Mouse (Mus musculus) layer of hippocampus, postnatal 10 days (tissue): Measurements from ENCODE around the gene Cwc22. TPM values are rescaled to one million over a fixed set of nuclear protein-coding genes. Genes with fewer than 3 reads are reported as not detected.

ENCODE experiments used
- DNase-seq, 2 experiments: peaks; one replicate each; pipeline ENCODE4 v3.0.0; 2021; ENCODE audit warnings: low spot score in 2 of 2
- total RNA-seq, 2 experiments: library from RNA; stranded (reverse); gene quantifications; 2 replicates each; pipeline ENCODE4 v1.2.3; 2021

Gene Cwc22
- total RNA-seq, 2 experiments from 2014 or later: 24.9 to 25.2 TPM

DNA sequence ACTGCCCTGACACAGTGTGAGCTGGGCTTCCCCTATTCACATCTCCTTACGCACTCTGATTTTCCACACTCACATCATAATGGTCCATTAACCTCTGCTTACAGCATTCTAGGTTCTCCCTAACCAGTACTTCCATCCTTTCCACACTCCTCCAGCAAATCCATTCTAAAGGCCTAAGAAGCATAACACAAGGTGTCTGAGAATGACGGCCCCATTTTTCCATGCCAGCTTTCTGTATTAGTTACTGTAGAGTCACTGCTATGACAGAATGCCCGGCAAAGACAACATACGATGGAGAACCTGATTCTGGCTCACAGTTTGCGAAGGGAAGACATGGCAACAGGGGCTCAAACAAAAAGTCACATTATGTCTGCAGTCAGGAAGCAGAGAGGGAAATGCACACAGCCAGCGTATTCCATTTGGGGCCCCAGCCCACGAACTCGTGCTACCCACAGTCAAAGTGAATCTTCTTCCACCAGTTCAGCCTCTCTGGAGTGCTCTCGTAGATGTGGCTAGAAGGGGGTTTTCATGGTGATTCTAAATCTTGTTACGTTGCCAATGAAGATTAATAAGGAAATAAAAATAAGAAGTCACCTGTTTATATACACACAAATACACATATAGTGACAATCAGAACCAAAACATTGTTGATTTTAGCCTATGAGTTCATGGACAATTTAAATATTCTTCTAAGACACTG, 68.9 kb downstream of the Cwc22 start:
- peak in 1 of 2 experiments; percentile 7 for DNase-seq

DNA sequence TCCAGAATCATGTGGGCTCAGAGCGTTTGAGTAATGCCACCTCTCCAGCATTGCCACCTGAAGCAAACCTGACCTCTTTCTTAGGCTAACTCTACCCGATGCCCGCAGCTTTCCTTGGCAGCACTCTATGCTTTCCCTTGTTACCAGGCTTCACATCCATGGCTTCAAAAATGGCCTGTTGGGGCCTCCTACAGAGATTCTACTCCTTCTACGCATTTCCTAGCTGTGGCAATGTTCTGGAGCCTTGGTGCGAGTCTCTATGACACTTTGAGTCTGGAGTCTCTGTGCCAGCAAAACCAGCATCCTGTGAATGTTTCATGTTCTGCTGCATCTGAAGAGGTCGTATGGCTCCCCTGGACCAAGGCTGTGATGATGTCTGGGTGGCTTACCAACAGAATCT, 69.8 kb downstream of the Cwc22 start:
- peak in 1 of 2 experiments; percentile 7 for DNase-seq

DNA sequence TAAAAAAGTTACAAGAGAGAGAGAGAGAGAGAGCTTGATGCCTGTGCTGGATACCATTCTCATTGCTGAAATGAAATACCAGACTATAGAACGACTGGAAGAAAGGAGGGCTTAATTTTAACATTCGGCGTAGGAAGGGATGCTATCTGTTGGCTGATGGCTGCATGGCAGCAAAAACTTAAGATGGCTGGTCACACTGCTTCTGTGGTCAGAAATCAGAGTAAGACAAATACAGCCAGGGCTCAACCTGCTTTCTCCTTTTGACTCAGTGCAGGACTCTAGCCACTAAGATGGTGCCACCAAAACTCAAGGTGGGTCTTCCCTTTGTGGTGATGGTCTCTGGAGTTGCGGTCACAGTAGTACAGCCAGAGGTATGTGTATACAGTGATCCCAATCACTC, 70.7 kb downstream of the Cwc22 start:
- DNase-seq: peak in 1 of 2 experiments; percentile 4

DNA sequence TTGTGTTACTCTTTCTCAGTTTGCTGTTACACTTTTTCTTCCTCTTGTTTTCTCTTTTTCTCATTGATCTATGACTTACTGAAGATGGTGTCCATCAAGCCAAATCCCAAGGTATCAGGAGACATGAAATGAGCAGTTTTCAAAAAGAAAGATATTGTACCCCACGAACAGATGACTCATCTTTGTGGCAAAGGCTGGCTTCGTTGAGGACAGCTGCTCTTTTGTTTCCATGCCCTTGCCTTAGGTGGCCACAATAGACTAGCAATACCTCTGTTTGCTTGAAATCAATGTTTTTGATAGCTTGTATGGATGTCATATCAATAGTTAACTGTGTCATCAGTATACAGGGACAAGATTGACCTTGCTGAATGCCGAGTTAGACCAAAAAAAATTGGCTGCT, 71.5 kb downstream of the Cwc22 start:
- DNase-seq: peak in 1 of 2 experiments; percentile 2

DNA sequence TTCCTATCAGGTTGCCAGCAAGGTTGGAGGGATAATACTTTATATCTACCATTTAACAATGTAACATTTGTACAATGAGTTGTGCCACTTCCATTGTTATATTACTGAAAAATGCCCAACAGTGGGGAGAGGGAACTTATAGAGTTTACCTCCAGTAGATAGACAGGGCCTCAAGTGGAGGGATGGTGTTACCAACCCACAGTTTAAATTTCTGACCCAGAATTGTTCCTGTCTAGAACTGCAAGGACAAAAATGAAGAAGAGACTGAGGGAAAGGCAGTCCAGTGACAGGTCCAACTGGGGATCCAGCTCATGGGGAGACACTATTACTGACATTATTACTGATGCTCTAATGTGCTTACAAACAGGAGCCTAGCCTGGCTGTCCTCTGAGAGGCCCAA, 72.4 kb downstream of the Cwc22 start:
- no peak for DNase-seq

DNA sequence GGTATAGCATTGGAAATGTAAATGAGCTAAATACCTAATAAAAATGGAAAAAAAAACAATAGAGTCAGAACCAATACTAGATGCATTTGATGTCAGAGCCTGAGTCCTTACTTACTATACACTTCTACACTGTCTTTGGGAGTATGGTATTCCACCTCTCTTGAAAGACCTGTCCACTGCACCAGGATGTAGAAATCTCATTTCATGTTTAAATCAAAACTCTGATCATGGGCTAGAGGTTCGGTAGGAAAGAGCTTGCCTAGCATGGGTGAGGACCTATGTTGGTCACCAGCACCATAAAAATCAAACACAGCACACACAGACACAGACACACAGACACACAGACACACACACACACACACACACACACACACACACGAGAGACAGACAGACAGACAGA, 73.5 kb downstream of the Cwc22 start:
- DNase-seq: no peak

DNA sequence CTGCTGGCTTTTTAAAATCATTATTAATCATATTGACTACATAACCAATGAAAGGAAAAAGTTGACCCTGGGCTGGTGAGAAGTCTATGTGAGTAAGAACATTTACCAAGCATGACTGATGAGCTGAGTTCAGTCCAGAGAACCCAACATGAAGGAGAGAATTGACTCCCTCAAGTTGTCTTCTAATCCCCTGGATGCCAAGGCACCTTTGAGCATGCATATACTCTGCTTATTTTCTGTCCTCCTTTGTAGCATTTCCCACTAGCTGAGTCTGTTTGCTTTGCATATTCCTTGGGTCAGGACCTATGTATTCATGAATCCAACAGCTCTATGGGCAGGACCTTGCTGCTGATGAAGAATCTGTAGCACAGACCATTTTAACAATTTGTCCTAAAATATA, 75.0 kb downstream of the Cwc22 start:
- DNase-seq: no peak

DNA sequence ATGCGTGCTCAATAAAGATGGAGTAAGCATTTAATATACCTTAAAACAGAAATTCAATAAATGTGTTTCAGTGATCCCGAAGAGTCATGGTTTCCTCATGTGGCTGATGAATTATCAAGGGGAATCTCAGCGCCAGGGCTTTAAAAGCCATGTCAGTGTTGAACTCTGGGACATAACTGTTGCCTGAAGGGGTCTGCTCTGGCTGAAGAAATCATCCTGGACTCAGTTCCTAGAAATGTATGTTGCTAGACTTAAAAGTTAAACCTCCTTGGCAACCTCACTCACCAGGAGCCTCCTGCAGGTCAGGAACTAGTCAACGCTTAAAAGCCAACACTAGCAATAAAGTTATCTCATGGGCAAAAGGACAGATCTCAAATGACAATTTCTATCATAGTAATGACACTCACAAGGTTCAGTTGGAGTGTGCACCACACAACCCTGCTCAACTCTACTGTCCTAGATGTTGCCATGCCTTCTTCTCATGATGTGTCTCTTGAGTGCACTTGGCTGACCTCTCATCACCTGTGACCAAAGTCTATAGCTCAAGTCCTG, 76.4 kb downstream of the Cwc22 start:
- no peak for DNase-seq

DNA sequence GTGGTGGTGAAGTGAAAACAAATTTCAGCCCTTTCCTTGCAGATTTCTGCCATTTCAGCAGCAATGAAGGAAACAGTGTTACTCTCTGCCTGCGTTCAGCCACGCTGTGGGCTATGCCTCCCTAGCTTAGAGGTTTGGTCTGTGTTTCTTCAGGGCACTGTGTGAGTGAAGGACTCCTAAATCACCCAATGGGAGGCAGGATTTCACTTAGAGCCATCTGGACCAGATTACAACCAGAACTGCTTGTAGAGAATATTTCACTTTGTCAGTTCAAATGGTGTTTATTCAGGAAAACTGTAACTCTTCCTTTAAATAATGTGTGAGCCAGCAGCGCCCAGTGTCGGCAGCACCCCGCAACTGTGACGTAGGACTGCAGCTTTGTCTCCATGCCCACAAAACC, 82.2 kb downstream of the Cwc22 start:
- DNase-seq: no peak

DNA sequence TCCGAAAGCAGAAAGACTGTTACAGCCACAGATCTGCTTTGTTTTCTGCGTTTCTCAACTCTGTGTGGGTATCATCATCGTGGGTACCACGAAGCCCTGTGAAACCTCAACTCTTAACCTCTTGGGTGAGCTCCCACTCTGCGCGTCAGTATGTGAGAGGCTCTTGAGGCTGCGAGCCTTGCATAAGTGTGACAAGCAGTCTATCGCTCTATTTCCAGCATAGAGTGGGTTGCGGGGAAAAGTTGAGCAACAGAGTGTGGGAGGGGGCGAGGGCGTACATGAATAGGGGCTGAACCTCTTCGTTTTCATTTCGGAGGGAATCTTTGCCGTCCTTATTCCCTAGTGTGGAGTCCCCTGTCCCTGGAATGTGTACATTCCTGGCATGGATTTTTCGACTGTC, 82.7 kb downstream of the Cwc22 start:
- DNase-seq: no peak

DNA sequence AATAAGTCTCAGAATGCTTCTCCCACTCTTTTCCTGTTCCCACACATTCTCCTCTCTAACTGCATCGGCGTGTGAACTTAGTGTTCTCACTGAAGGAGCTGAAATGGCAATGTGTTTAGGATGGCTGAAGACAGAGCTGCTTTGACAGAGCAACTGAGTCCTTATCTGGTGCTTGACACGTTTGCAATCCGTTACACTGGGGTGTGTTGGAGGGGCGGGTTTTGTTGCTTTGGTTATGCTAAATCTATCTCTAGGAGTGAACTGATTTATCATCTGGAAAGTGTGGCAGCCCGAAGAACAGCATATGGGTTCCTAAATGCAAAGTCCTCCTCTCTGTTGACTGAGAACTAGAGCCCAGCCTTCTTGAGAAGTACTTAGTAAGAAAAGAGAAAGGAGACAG, 104.7 kb downstream of the Cwc22 start:
- no peak for DNase-seq

DNA sequence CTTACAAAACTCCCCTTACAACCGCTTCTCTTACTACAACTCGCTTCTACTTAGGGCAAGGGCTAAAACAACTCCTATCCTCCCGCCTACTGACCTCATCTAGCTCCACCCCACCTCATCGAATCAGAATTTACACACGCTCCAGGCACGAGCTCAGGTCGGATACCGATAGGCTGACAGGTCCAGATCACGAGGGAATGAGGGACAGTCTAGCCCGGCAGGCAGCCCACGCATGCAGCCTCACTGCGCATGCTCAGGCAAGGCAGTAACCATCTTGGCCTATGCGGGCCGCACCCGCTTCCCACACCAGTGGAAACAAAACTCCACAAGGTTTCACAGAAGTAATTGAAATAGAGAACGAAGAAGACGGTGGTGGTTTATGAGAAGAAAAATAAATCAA, 106.6 kb downstream of the Cwc22 start:
- no peak for DNase-seq

DNA sequence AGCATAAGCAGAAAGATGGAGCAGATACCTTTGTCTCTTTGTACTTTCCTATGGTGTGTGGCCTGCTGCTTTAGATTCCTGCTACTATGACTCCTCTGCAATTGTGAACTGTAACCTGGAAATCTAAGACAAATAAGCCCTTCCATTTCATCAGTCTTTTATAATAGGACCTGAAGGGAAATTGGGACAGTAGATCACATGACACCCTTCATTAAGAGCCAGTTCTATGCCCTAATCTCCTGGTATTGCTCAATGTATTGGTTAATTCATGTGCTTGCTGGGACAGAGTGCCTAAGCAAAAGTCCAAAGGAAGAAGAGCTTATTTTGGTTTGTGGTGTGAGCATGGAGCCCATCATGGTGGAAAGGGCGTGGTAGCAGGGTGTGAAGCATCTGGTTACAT, 107.5 kb downstream of the Cwc22 start:
- no peak for DNase-seq

DNA sequence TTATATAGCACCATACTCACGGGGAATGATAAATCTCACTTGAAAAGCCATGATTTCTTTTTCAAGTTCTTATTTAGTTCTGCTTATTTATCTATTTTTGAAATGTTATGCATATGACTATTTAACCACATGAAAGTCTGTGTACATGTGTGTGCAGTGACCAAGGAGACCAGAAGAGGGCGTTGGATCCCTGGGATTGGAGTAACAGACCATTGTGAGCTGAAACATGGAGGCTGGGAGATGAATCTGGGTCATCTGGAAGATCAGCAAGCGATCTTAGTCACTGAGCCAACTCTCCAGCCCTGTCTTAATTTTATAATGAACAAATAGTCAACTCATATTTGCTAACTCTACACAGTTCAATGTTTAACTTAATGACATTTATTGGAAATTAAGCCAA, 110.4 kb downstream of the Cwc22 start:
- no peak for DNase-seq

Other genes starting within 250 kb of the Cwc22 start
- gene Zfp385b, start 126.7 kb downstream of the Cwc22 start, total RNA-seq: 10 to 100 TPM; 42.8 to 46.9 TPM